Mouse (Mus musculus): ENCODE data around the gene Cdkl5.

The Cdkl5 gene

DNA sequence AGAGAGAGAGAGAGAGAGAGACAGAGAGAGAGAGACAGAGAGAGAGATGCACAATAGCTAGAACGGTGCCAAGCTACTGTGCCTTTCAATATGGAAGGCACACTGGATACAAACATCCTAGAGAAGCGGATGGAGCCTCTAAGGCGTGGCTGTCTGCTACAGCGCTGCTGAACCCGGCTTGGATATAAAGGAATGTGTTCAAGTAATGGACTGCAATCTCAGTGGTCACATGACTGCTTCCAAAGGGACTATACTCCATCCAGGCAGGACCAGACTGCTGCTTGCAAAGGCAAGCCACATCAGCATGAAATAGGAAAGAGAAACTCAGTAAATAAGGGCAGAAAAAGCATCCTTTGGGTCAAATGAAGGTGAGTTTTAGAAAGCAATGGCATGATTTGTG lies 258.9 kb downstream of the Cdkl5 start, which contains the start of gene Ppef1:
Gene Ppef1 (minus strand): TSS at position 116 of the 400 bp plus-strand sequence.
- no peak for DNase-seq (ENCODE audit: low spot score in 2 of 2)
